Mouse (Mus musculus) lung, postnatal 10 days (tissue): ENCODE data around the gene Ap3b1.

Experiments
- DNase-seq: peaks from one replicate; pipeline ENCODE4 v3.0.0; 2021

Ap3b1 gene

GRCm38 (mm10) chr13:94375526-94376390 is 17.0 kb downstream of the Ap3b1 start:
- DNase-seq, result no peak

GRCm38 (mm10) chr13:94379006-94379405 is 20.2 kb downstream of the Ap3b1 start:
- peak; percentile 47 for DNase-seq

GRCm38 (mm10) chr13:94381427-94381826 is 22.7 kb downstream of the Ap3b1 start:
- no peak for DNase-seq

- DNase-seq, result no peak
These were observed 23.3 kb downstream of the Ap3b1 start for GRCm38 (mm10) chr13:94381829-94382675.

- DNase-seq, result peak; percentile 31
These were observed 26.3 kb downstream of the Ap3b1 start for GRCm38 (mm10) chr13:94384931-94385570.

GRCm38 (mm10) chr13:94388566-94388965 is 29.8 kb downstream of the Ap3b1 start:
- no peak for DNase-seq

GRCm38 (mm10) chr13:94389541-94389940 is 30.8 kb downstream of the Ap3b1 start:
- peak; percentile 31 for DNase-seq

GRCm38 (mm10) chr13:94392282-94392681 is 33.5 kb downstream of the Ap3b1 start:
- no peak for DNase-seq

GRCm38 (mm10) chr13:94394486-94394885 is 35.7 kb downstream of the Ap3b1 start:
- no peak for DNase-seq

- DNase-seq, result no peak
These were observed 37.0 kb downstream of the Ap3b1 start for GRCm38 (mm10) chr13:94395763-94396162.

- DNase-seq, result no peak
These were observed 37.7 kb downstream of the Ap3b1 start for GRCm38 (mm10) chr13:94396392-94396920.

- DNase-seq, result peak; percentile 14
These were observed 40.0 kb downstream of the Ap3b1 start for GRCm38 (mm10) chr13:94398568-94399374.

- DNase-seq, result no peak
These were observed 41.7 kb downstream of the Ap3b1 start for GRCm38 (mm10) chr13:94400465-94400864.

- DNase-seq, result no peak
These were observed 64.8 kb downstream of the Ap3b1 start for GRCm38 (mm10) chr13:94423600-94423999.

- DNase-seq, result no peak
These were observed 70.8 kb downstream of the Ap3b1 start for GRCm38 (mm10) chr13:94429567-94429966.

- DNase-seq, result peak; percentile 70
These were observed 80.6 kb downstream of the Ap3b1 start for GRCm38 (mm10) chr13:94439386-94439785.

- DNase-seq, result peak; percentile 31
These were observed 82.4 kb downstream of the Ap3b1 start for GRCm38 (mm10) chr13:94441199-94441598.

- DNase-seq, result no peak
These were observed 84.7 kb downstream of the Ap3b1 start for GRCm38 (mm10) chr13:94443411-94443810.

- DNase-seq, result no peak
These were observed 86.3 kb downstream of the Ap3b1 start for GRCm38 (mm10) chr13:94445103-94445502.

- no peak for DNase-seq
These were observed 88.2 kb downstream of the Ap3b1 start for GRCm38 (mm10) chr13:94447003-94447402.

- DNase-seq, result no peak
These were observed 90.8 kb downstream of the Ap3b1 start for GRCm38 (mm10) chr13:94449593-94449992.

GRCm38 (mm10) chr13:94451229-94451628 is 92.5 kb downstream of the Ap3b1 start:
- peak; percentile 63 for DNase-seq
